Mouse (Mus musculus): ENCODE data around the gene Zcchc8. TPM values are rescaled to one million over a fixed set of nuclear protein-coding genes. Genes with fewer than 3 reads are reported as not detected.

Gene Zcchc8
- total and polyA plus RNA-seq, 3 experiments, result 18.4 to 57.4 TPM; not detected in 1

GRCm38 (mm10) chr5:123696244-123696643 is 24.7 kb downstream of the Zcchc8 start:
- Histone ChIP-seq H3K9me3 (replicated peaks; ENCODE audit: insufficient read depth, low read length) (no peaks in the 10 kb centered on the region), H3K9ac (ENCODE audit: control insufficient read depth, low read depth, low read length, poor library complexity, severe bottlenecking) (no peak overlapping the region), H3K4me3 (ENCODE audit: control insufficient read depth in 1 of 2, insufficient read depth in 1 of 2, low read depth in 2 of 2, low read length in 2 of 2) (no peak overlapping the region), H3K27ac (ENCODE audit: control insufficient read depth, low read depth, low read length) (no peak overlapping the region), H3K79me2 (ENCODE audit: control insufficient read depth, insufficient read depth, low read length, poor library complexity) (no peaks in the 10 kb centered on the region), H3K36me3 (ENCODE audit: control insufficient read depth in 1 of 2, insufficient read depth in 2 of 2, low read length in 2 of 2) (peaks cover 0 to 14% of the 10 kb centered on the region in 2 experiments; a peak in 2 of 4 replicates), H3K27me3 (ENCODE audit: control insufficient read depth in 1 of 2, insufficient read depth in 2 of 2, low read length in 2 of 2) (no peaks in the 10 kb centered on the region), H3K4me1 (ENCODE audit: control insufficient read depth in 1 of 2, insufficient read depth in 2 of 2, low read length in 2 of 2) (no peaks in the 10 kb centered on the region)
- DNase-seq (ENCODE audit: low read depth, low spot score), result no peak
- TF ChIP-seq TBP (IDR thresholded peaks at IDR 0.05; ENCODE audit: low read depth, low read length) (no peak), GATA1 (IDR thresholded peaks at IDR 0.05; ENCODE audit: low read depth, low read length) (no peak), POLR2AphosphoS2 (IDR thresholded peaks at IDR 0.05; ENCODE audit: low read length) (no peak), MAFK (IDR thresholded peaks at IDR 0.05; ENCODE audit: borderline replicate concordance, low read depth, low read length) (no peak), CTCF (IDR thresholded peaks at IDR 0.05 in 2 of 3, conservative IDR thresholded peaks at IDR 0.05 in 1 of 3; ENCODE audit: control insufficient read depth in 1 of 3, insufficient read depth in 1 of 3, low read depth in 2 of 3, low read length in 3 of 3, poor library complexity in 1 of 3, severe bottlenecking in 1 of 3) (no peak)

- Histone ChIP-seq H3K27ac (ENCODE audit: control insufficient read depth, low read depth, low read length) (no peak overlapping the region), H3K9ac (ENCODE audit: control insufficient read depth, low read depth, low read length, poor library complexity, severe bottlenecking) (no peak overlapping the region), H3K27me3 (ENCODE audit: control insufficient read depth in 1 of 2, insufficient read depth in 2 of 2, low read length in 2 of 2) (no peaks in the 10 kb centered on the region), H3K9me3 (replicated peaks; ENCODE audit: insufficient read depth, low read length) (no peaks in the 10 kb centered on the region), H3K4me1 (ENCODE audit: control insufficient read depth in 1 of 2, insufficient read depth in 2 of 2, low read length in 2 of 2) (no peaks in the 10 kb centered on the region), H3K79me2 (ENCODE audit: control insufficient read depth, insufficient read depth, low read length, poor library complexity) (no peaks in the 10 kb centered on the region), H3K36me3 (ENCODE audit: control insufficient read depth in 1 of 2, insufficient read depth in 2 of 2, low read length in 2 of 2) (peaks cover 0 to 7% of the 10 kb centered on the region in 2 experiments; a peak in 2 of 4 replicates), H3K4me3 (ENCODE audit: control insufficient read depth in 1 of 2, insufficient read depth in 1 of 2, low read depth in 2 of 2, low read length in 2 of 2) (no peak overlapping the region)
- no peak for DNase-seq (ENCODE audit: low read depth, low spot score)
- TF ChIP-seq POLR2A (IDR thresholded peaks at IDR 0.05; ENCODE audit: control insufficient read depth in 1 of 2, insufficient read depth in 1 of 2, low read depth in 1 of 2, low read length in 2 of 2, poor library complexity in 1 of 2), result no peak
- TF ChIP-seq HCFC1 (IDR thresholded peaks at IDR 0.05; ENCODE audit: low read depth, low read length), result no peak
- no peak for TF ChIP-seq KAT2A (conservative IDR thresholded peaks at IDR 0.05; ENCODE audit: low read depth, low read length)
Observed at GRCm38 (mm10) chr5:123694468-123694867, 26.4 kb downstream of the Zcchc8 start.

GRCm38 (mm10) chr5:123684221-123685144 is 36.4 kb downstream of the Zcchc8 start, which contains the start of gene Clip1:
Gene Clip1, minus strand, starts transcription at chr5:123684618.
- no peaks in the 10 kb centered on the region for H3K9me3 ChIP-seq (replicated peaks; ENCODE audit: insufficient read depth, low read length)
- TF ChIP-seq JUND (IDR thresholded peaks at IDR 0.05; ENCODE audit: low read depth, low read length) (no peak), ZC3H11A (IDR thresholded peaks at IDR 0.05; ENCODE audit: low read depth, low read length) (no peak), MAZ (IDR thresholded peaks at IDR 0.05; ENCODE audit: low read depth, low read length) (peak; percentile 28; the same call in 1 of the 2 replicates), SMC3 (IDR thresholded peaks at IDR 0.05; ENCODE audit: low read depth, low read length) (no peak), ZNF384 (IDR thresholded peaks at IDR 0.05; ENCODE audit: low read depth, low read length) (peak; percentile 59), MXI1 (IDR thresholded peaks at IDR 0.05; ENCODE audit: low read depth, low read length) (0 out of 2 replicates have a peak, but pooled peaks have one; percentile 13), MEF2A (IDR thresholded peaks at IDR 0.05; ENCODE audit: extremely low read depth, insufficient replicate concordance, low read depth, low read length, poor library complexity, severe bottlenecking) (no peak), UBTF (IDR thresholded peaks at IDR 0.05; ENCODE audit: borderline replicate concordance, insufficient read depth, low read depth, low read length) (0 out of 2 replicates have a peak, but pooled peaks have one; percentile 65), RAD21 (IDR thresholded peaks at IDR 0.05; ENCODE audit: low read depth, low read length) (no peak), RCOR1 (IDR thresholded peaks at IDR 0.05; ENCODE audit: low read depth, low read length) (no peak), NELFE (IDR thresholded peaks at IDR 0.05; ENCODE audit: low read depth, low read length) (0 out of 2 replicates have a peak, but pooled peaks have one; percentile 44), POLR2A (IDR thresholded peaks at IDR 0.05; ENCODE audit: control insufficient read depth in 1 of 2, insufficient read depth in 1 of 2, low read depth in 1 of 2, low read length in 2 of 2, poor library complexity in 1 of 2) (peak in 1 of 2 experiments; percentile 86; a peak in 3 of 4 replicates), HCFC1 (IDR thresholded peaks at IDR 0.05; ENCODE audit: low read depth, low read length) (no peak)
- H3K36me3 ChIP-seq (ENCODE audit: control insufficient read depth in 1 of 2, insufficient read depth in 2 of 2, low read length in 2 of 2), result peaks cover 0 to 9% of the 10 kb centered on the region in 2 experiments; a peak in 2 of 4 replicates
- H3K27me3 ChIP-seq (ENCODE audit: control insufficient read depth in 1 of 2, insufficient read depth in 2 of 2, low read length in 2 of 2), result no peaks in the 10 kb centered on the region
- peaks cover 21% of the 10 kb centered on the region for H3K79me2 ChIP-seq (ENCODE audit: control insufficient read depth, insufficient read depth, low read length, poor library complexity)
- H3K27ac ChIP-seq (ENCODE audit: control insufficient read depth, low read depth, low read length), result peak within 1 kb of the TSS; percentile 13; the same call in 1 of the 2 replicates
- DNase-seq (ENCODE audit: low read depth, low spot score), result peak; percentile 65
- H3K4me1 ChIP-seq (ENCODE audit: control insufficient read depth in 1 of 2, insufficient read depth in 2 of 2, low read length in 2 of 2), result peaks cover 4 to 10% of the 10 kb centered on the region in 2 experiments; a peak in 3 of 4 replicates
- H3K9ac ChIP-seq (ENCODE audit: control insufficient read depth, low read depth, low read length, poor library complexity, severe bottlenecking), result peak within 1 kb of the TSS; percentile 92
- peak within 1 kb of the TSS; percentile 84 to 99 for H3K4me3 ChIP-seq (ENCODE audit: control insufficient read depth in 1 of 2, insufficient read depth in 1 of 2, low read depth in 2 of 2, low read length in 2 of 2)

Measured in MEL (cell line).